Mouse (Mus musculus) layer of hippocampus, adult 18-20 months (tissue): ENCODE data around the gene Tmem178b. TPM values are rescaled to one million over a fixed set of nuclear protein-coding genes. Genes with fewer than 3 reads are reported as not detected.

Experiments used
- DNase-seq, 2 experiments: peaks; one replicate each; pipeline ENCODE4 v3.0.0; 2022; ENCODE audit warnings: low spot score in 2 of 2
- total RNA-seq, 2 experiments: library from RNA; stranded (reverse); gene quantifications; 2 replicates each; pipeline ENCODE4 v1.2.3; 2021

The Tmem178b gene
- total RNA-seq, 2 experiments from 2014 or later: 161 to 168 TPM

GRCm38 (mm10) chr6:40236841-40237765 is 364.0 kb downstream of the Tmem178b start:
- peak in 1 of 2 experiments; percentile 46 for DNase-seq

- no peak for DNase-seq
These were observed 365.8 kb downstream of the Tmem178b start for GRCm38 (mm10) chr6:40238857-40239256.

- no peak for DNase-seq
These were observed 367.6 kb downstream of the Tmem178b start for GRCm38 (mm10) chr6:40240671-40241070.

- DNase-seq: no peak
These were observed 374.4 kb downstream of the Tmem178b start for GRCm38 (mm10) chr6:40247398-40247946.

GRCm38 (mm10) chr6:40249939-40250338 is 376.9 kb downstream of the Tmem178b start:
- no peak for DNase-seq

GRCm38 (mm10) chr6:40263687-40264086 is 390.6 kb downstream of the Tmem178b start:
- no peak for DNase-seq

- DNase-seq: no peak
These were observed 427.6 kb downstream of the Tmem178b start for GRCm38 (mm10) chr6:40300707-40301106.

GRCm38 (mm10) chr6:40303379-40303778 is 430.3 kb downstream of the Tmem178b start:
- peak; percentile 63 to 88 for DNase-seq

Other genes starting within 250 kb of the Tmem178b start
- 100 to 1,000 TPM; 116 to 130 TPM for gene Braf, start 147.8 kb upstream of the Tmem178b start, total RNA-seq
- 100 to 1,000 TPM; 112 to 117 TPM for gene Mrps33, start 62.3 kb upstream of the Tmem178b start, total RNA-seq